11 mouse cellular contexts compared by ENCODE assay signal in the genomic region with DNA sequence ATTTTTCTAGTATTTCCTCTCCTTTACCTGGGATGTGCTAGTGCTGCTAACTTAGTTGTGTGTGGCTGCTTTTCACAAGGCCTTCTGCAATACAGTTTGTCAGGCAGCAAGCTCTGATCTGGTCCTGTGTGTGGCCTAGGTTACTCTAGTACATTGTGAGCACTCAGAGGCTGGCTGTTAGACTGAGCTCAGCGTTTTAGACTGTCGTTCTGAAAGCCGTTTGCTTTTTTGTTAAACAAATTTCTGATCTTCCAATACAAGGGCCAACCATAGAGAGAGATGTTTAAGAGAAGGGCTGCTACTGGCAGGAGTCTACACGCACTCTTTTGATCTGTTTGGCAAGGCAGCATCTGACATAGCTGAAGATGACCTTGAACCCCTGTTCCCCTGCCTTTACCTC. TPM values are rescaled to one million over a fixed set of nuclear protein-coding genes. Genes with fewer than 3 reads are reported as not detected.
DNase-seq lines count a peak whose midpoint lies in the region; ATAC-seq and TF ChIP-seq lines count a peak whose summit lies in the region.
"Had no signal": no experiment of that assay in that cellular context is flagged by ENCODE, and none has a peak within 500 bp of the region (broad histone marks: within the 10 kb centered on the region; RNA-seq: fewer than 3 reads in every experiment).

No protein-coding gene starts in this region.

- WGBS in hindbrain, embryonic 10.5 days, result 85% methylated on average over 4 of the region's 4 CpGs
- 77% methylated on average over 4 of the region's 4 CpGs for WGBS in hindbrain, embryonic 16.5 days
- 72% methylated on average over 4 of the region's 4 CpGs for WGBS in liver, embryonic 14.5 days (ENCODE audit: insufficient replicate concordance)

- peaks cover 21% of the 10 kb centered on the region for H3K4me1 ChIP-seq in hindbrain, embryonic 10.5 days (replicated peaks)
- peaks cover 27% of the 10 kb centered on the region for H3K4me1 ChIP-seq in hindbrain, embryonic 16.5 days (ENCODE audit: control insufficient read depth, insufficient read depth, low read depth, low read length)
- H3K4me1 ChIP-seq in CH12.LX (ENCODE audit: control insufficient read depth in 1 of 2, insufficient read depth in 2 of 2), result peaks cover 5 to 81% of the 10 kb centered on the region in 2 experiments; a peak in 3 of 4 replicates
- H3K4me1 ChIP-seq in G1E (ENCODE audit: insufficient read depth, low read depth, low read length), result peaks cover 54% of the 10 kb centered on the region
- peaks cover 11 to 22% of the 10 kb centered on the region in 2 experiments for H3K4me1 ChIP-seq in liver, embryonic 14.5 days (replicated peaks; ENCODE audit: control insufficient read depth in 2 of 2, insufficient read depth in 2 of 2, low read length in 1 of 2)

- peaks cover 47% of the 10 kb centered on the region for H3K79me2 ChIP-seq in CH12.LX (replicated peaks; ENCODE audit: control insufficient read depth, extremely low read depth, insufficient read depth, poor library complexity, severe bottlenecking)

- H3K4me3 ChIP-seq in hindbrain, embryonic 10.5 days, result peak overlapping the region; percentile 97; the same call in 1 of the 2 replicates
- H3K4me3 ChIP-seq in hindbrain, embryonic 16.5 days (ENCODE audit: low read length), result no peak overlapping the region
- H3K4me3 ChIP-seq in CH12.LX (replicated peaks in 1 of 3; ENCODE audit: low read depth in 2 of 3, low read length in 2 of 3, poor library complexity in 1 of 3) (peak overlapping the region; percentile 23 to 82 (median 81)), G1E (ENCODE audit: low read depth, low read length) (peak overlapping the region; percentile 97)
- no peak overlapping the region for H3K4me3 ChIP-seq in liver, embryonic 14.5 days (ENCODE audit: insufficient read depth in 1 of 2, low read depth in 2 of 2, low read length in 2 of 2)

- no peaks in the 10 kb centered on the region for H3K9me3 ChIP-seq in hindbrain, embryonic 10.5 days
- H3K9me3 ChIP-seq in hindbrain, embryonic 16.5 days (ENCODE audit: control insufficient read depth, low read length), result no peaks in the 10 kb centered on the region
- H3K9me3 ChIP-seq in CH12.LX (replicated peaks; ENCODE audit: low read length) (no peaks in the 10 kb centered on the region), G1E (replicated peaks) (no peaks in the 10 kb centered on the region)
- no peaks in the 10 kb centered on the region for H3K9me3 ChIP-seq in liver, embryonic 14.5 days (ENCODE audit: control insufficient read depth, low read length)

- dilution Hi-C loops in CH12.LX (cut with MboI; ENCODE audit: extremely low pct_ligation_motif_present, extremely low pct_unique_long_range_greater_than_20kb, low sequenced_read_pairs), result no loop called here

- no peak overlapping the region for H3K4me2 ChIP-seq in hindbrain, embryonic 16.5 days (ENCODE audit: low read length)
- H3K4me2 ChIP-seq in CH12.LX (ENCODE audit: insufficient read depth, low read depth, poor library complexity, severe bottlenecking), result peak overlapping the region; percentile 95
- H3K4me2 ChIP-seq in liver, embryonic 14.5 days (ENCODE audit: low read depth), result peak overlapping the region; percentile 78; the same call in 1 of the 2 replicates

- no peak overlapping the region; the same call in 1 of the 2 replicates for H3K9ac ChIP-seq in hindbrain, embryonic 16.5 days (ENCODE audit: low read depth, low read length)
- H3K9ac ChIP-seq in CH12.LX (ENCODE audit: insufficient read depth, low read depth), result peak overlapping the region; percentile 93
- H3K9ac ChIP-seq in liver, embryonic 14.5 days (replicated peaks), result no peak overlapping the region

- peaks cover 51% of the 10 kb centered on the region for H3K36me3 ChIP-seq in hindbrain, embryonic 10.5 days
- H3K36me3 ChIP-seq in hindbrain, embryonic 16.5 days (ENCODE audit: control insufficient read depth, insufficient read depth, low read length), result peaks cover 13% of the 10 kb centered on the region
- H3K36me3 ChIP-seq in CH12.LX (replicated peaks in 1 of 2; ENCODE audit: control insufficient read depth in 1 of 2, insufficient read depth in 1 of 2, low read length in 1 of 2) (peaks cover 27 to 59% of the 10 kb centered on the region in 2 experiments), G1E (replicated peaks) (peaks cover 73% of the 10 kb centered on the region)
- H3K36me3 ChIP-seq in liver, embryonic 14.5 days (replicated peaks; ENCODE audit: control insufficient read depth, insufficient read depth, low read depth), result peaks cover 9% of the 10 kb centered on the region

- no peak for ATAC-seq in hindbrain, embryonic 16.5 days
- no peak for ATAC-seq in G1E (ENCODE audit: extremely low read depth, insufficient number of reproducible peaks, low FRiP score, poor library complexity, severe bottlenecking)
- no peak for ATAC-seq in liver, embryonic 14.5 days (ENCODE audit: insufficient read depth)

- DNase-seq in hindbrain, embryonic 10.5 days (ENCODE audit: low spot score), result no peak
- DNase-seq in CH12.LX (ENCODE audit: extremely low read depth), result peak; percentile 74
- DNase-seq in G1E (ENCODE audit: low spot score), result no peak
- no peak for DNase-seq in liver, embryonic 14.5 days (ENCODE audit: low read depth in 3 of 3, low spot score in 3 of 3)
- DNase-seq in layer of hippocampus, postnatal 36 days, result no peak
- DNase-seq in yolk sac, embryonic 10.5 days (ENCODE audit: low spot score), result no peak
- DNase-seq in spleen, postnatal 4 days (ENCODE audit: low spot score in 2 of 2), result no peak
- DNase-seq: cerebellum, postnatal 10 days; kidney, adult 18-20 months; lung, embryonic 14.5 days had no signal

- no peak for TF ChIP-seq CTCF in CH12.LX (conservative IDR thresholded peaks at IDR 0.05 in 1 of 2, IDR thresholded peaks at IDR 0.05 in 1 of 2; ENCODE audit: low read depth in 2 of 2, low read length in 2 of 2)
- no peak for TF ChIP-seq CTCF in G1E (IDR thresholded peaks at IDR 0.05; ENCODE audit: low read depth, low read length)
- no peak for TF ChIP-seq CTCF in liver, embryonic 14.5 days (IDR thresholded peaks at IDR 0.05; ENCODE audit: low read depth)

- TF ChIP-seq EP300 in CH12.LX (IDR thresholded peaks at IDR 0.05; ENCODE audit: low read length), result no peak
- no peak for TF ChIP-seq EP300 in liver, embryonic 14.5 days (IDR thresholded peaks at IDR 0.05; ENCODE audit: low read depth)

- TF ChIP-seq POLR2A in CH12.LX (IDR thresholded peaks at IDR 0.05; ENCODE audit: low read depth, low read length), result peak; percentile 55

- TF ChIP-seq RAD21 in CH12.LX (IDR thresholded peaks at IDR 0.05; ENCODE audit: low read depth, low read length), result no peak

- H3K27me3 ChIP-seq in hindbrain, embryonic 10.5 days (ENCODE audit: insufficient read depth, poor library complexity, severe bottlenecking), result no peaks in the 10 kb centered on the region
- H3K27me3 ChIP-seq in hindbrain, embryonic 16.5 days (replicated peaks; ENCODE audit: control insufficient read depth, insufficient read depth, low read length), result no peaks in the 10 kb centered on the region
- H3K27me3 ChIP-seq in CH12.LX (replicated peaks) (no peaks in the 10 kb centered on the region), G1E (ENCODE audit: insufficient read depth, low read length) (no peaks in the 10 kb centered on the region)
- H3K27me3 ChIP-seq in liver, embryonic 14.5 days (ENCODE audit: control insufficient read depth, insufficient read depth, low read length), result no peaks in the 10 kb centered on the region

- H3K27ac ChIP-seq in hindbrain, embryonic 10.5 days, result no peak overlapping the region
- no peak overlapping the region for H3K27ac ChIP-seq in hindbrain, embryonic 16.5 days (ENCODE audit: low read depth, low read length)
- no peak overlapping the region for H3K27ac ChIP-seq in CH12.LX (ENCODE audit: insufficient read depth, low read depth)
- H3K27ac ChIP-seq in liver, embryonic 14.5 days, result no peak overlapping the region

- in situ Hi-C loops in CH12.LX (cut with MboI; ENCODE audit: low pct_ligation_motif_present, low pct_unique_long_range_greater_than_20kb, low sequenced_read_pairs), result loop anchor here (5.0 kb wide), 2 partner anchors 117 to 242 kb away; no protein-coding TSS in a partner anchor

RNA-seq across cellular contexts. Expression of gene 2410004B18Rik, which starts 2.2 kb away (rescaled TPM):
- polyA plus RNA-seq in hindbrain, embryonic 10.5 days (2016; fragmentation: Nextera tagmentation; extraction: Ambion mirVana), result 54.7 and 56.4 TPM in 2 replicates
- 74.9 and 88.9 TPM in 2 replicates for polyA plus RNA-seq in hindbrain, embryonic 16.5 days (2015; fragmentation: Nextera tagmentation; extraction: Ambion mirVana)
- total RNA-seq in CH12.LX (2012; rRNA removed) (51.9 and 77.1 TPM in 2 replicates), CH12.LX (2014; rRNA removed) (123 and 155 TPM in 2 replicates), G1E (2014; fragmentation: Nextera tagmentation) (24.8 and 26.9 TPM in 2 replicates), G1E (2017) (57.5 and 60.6 TPM in 2 replicates)
- polyA plus RNA-seq in CH12.LX (2012; ENCODE audit: insufficient read length, low read depth) (130 and 138 TPM in 2 replicates), G1E (2012) (45.9 and 57.4 TPM in 2 replicates)
- 6.2 and 7.8 TPM in 2 replicates for polyA plus RNA-seq in liver, embryonic 14.5 days (2012; rRNA removed)
- polyA plus RNA-seq in liver, embryonic 14.5 days (2014; fragmentation: Nextera tagmentation; extraction: Ambion mirVana), result 14.4 and 17.4 TPM in 2 replicates
- 10 to 100 TPM; 43.9 to 44.7 TPM for total RNA-seq in layer of hippocampus, postnatal 36 days (2021)

RNA-seq across cellular contexts. Expression of gene Bcl10, which starts 17.4 kb away (rescaled TPM):
- polyA plus RNA-seq in hindbrain, embryonic 10.5 days (2016; fragmentation: Nextera tagmentation; extraction: Ambion mirVana), result 48.4 and 48.5 TPM in 2 replicates
- polyA plus RNA-seq in hindbrain, embryonic 16.5 days (2015; fragmentation: Nextera tagmentation; extraction: Ambion mirVana), result 33.6 and 33.7 TPM in 2 replicates
- 68.8 and 73.6 TPM in 2 replicates for total RNA-seq in CH12.LX (2012; rRNA removed)
- total RNA-seq in CH12.LX (2014; rRNA removed), result 166 and 177 TPM in 2 replicates
- 79.0 and 103 TPM in 2 replicates for polyA plus RNA-seq in CH12.LX (2012; ENCODE audit: insufficient read length, low read depth)
- 34.2 and 42.4 TPM in 2 replicates for total RNA-seq in G1E (2014; fragmentation: Nextera tagmentation)
- total RNA-seq in G1E (2017), result 51.3 and 53.9 TPM in 2 replicates
- polyA plus RNA-seq in G1E (2012), result 17.5 and 24.4 TPM in 2 replicates
- 5.8 and 7.4 TPM in 2 replicates for polyA plus RNA-seq in liver, embryonic 14.5 days (2012; rRNA removed)
- polyA plus RNA-seq in liver, embryonic 14.5 days (2014; fragmentation: Nextera tagmentation; extraction: Ambion mirVana), result 16.5 and 18.5 TPM in 2 replicates
- total RNA-seq in layer of hippocampus, postnatal 36 days (2021), result 10 to 100 TPM; 12.0 to 12.8 TPM

RNA-seq across cellular contexts. Expression of gene Syde2, which starts 47.7 kb away (rescaled TPM):
- 0.92 and 1.3 TPM in 2 replicates for polyA plus RNA-seq in hindbrain, embryonic 10.5 days (2016; fragmentation: Nextera tagmentation; extraction: Ambion mirVana)
- polyA plus RNA-seq in hindbrain, embryonic 16.5 days (2015; fragmentation: Nextera tagmentation; extraction: Ambion mirVana), result 0.28 and 0.56 TPM in 2 replicates
- total RNA-seq in CH12.LX (2012; rRNA removed) (not detected in 2 replicates), CH12.LX (2014; rRNA removed) (0.30 and 0.31 TPM in 2 replicates), G1E (2014; fragmentation: Nextera tagmentation) (0.34 TPM in 1 of 2 replicates, not detected in the other), G1E (2017) (0.12 and 0.76 TPM in 2 replicates)
- polyA plus RNA-seq in CH12.LX (2012; ENCODE audit: insufficient read length, low read depth) (0.10 TPM in 2 replicates), G1E (2012) (0.02 TPM in 1 of 2 replicates, not detected in the other)
- 0.53 and 0.79 TPM in 2 replicates for polyA plus RNA-seq in liver, embryonic 14.5 days (2012; rRNA removed)
- 0.68 and 0.69 TPM in 2 replicates for polyA plus RNA-seq in liver, embryonic 14.5 days (2014; fragmentation: Nextera tagmentation; extraction: Ambion mirVana)
- 1 to 10 TPM; 3.6 to 4.0 TPM for total RNA-seq in layer of hippocampus, postnatal 36 days (2021)

Comparison
In these comparisons a context has a peak if more than half of its experiments do, and no peak if none do; other contexts are left out.
1. H3K4me3 ChIP-seq: peak in hindbrain, embryonic 10.5 days (single experiment), CH12.LX (3 of 3) and G1E (single experiment); none in hindbrain, embryonic 16.5 days (single experiment) and liver, embryonic 14.5 days (0 of 2).